Mouse (Mus musculus) CH12.LX (cell line): ENCODE data around the gene Olfr739. TPM values are rescaled to one million over a fixed set of nuclear protein-coding genes. Genes with fewer than 3 reads are reported as not detected.

Experiments used
- DNase-seq: peaks from one replicate; pipeline ENCODE4 v3.0.0-alpha.2; 2013; ENCODE audit errors: extremely low read depth
- H3K27ac ChIP-seq: 2 replicates; pipeline ENCODE4 v1.5.1; 2012; ENCODE audit warnings: low read depth, mild to moderate bottlenecking, control low read depth, moderate library complexity; ENCODE audit not compliant: insufficient read depth
- H3K27me3 ChIP-seq: replicated peaks from 2 replicates; pipeline ENCODE3; 2012; ENCODE audit warnings: inconsistent platforms
- H3K36me3 ChIP-seq, 2 experiments: replicated peaks in 1 of 2; 2 replicates each; pipeline versions ENCODE3 to v1.6.1; 2012; ENCODE audit warnings: inconsistent platforms in 1 of 2, low read length in 1 of 2, mild to moderate bottlenecking in 1 of 2, mixed read lengths in 1 of 2, moderate library complexity in 1 of 2; ENCODE audit not compliant: control insufficient read depth in 1 of 2, insufficient read depth in 1 of 2
- H3K4me1 ChIP-seq, 2 experiments: 2 replicates each; pipeline ENCODE4 v1.6.1; 2012; ENCODE audit warnings: inconsistent platforms in 1 of 2, moderate library complexity in 1 of 2; ENCODE audit not compliant: insufficient read depth in 2 of 2, control insufficient read depth in 1 of 2
- H3K4me2 ChIP-seq: 2 replicates; pipeline ENCODE4 v1.6.1; 2012; ENCODE audit warnings: low read depth, mild to moderate bottlenecking, control low read depth; ENCODE audit not compliant: poor library complexity, insufficient read depth, severe bottlenecking
- H3K4me3 ChIP-seq, 3 experiments: fragments of 150-350 bp in 1 of 3; sonication (generic) in 1 of 3; replicated peaks in 1 of 3; 2 replicates each; pipeline versions ENCODE3 to v1.5.1; 2011 to 2012; ENCODE audit warnings: low read depth in 2 of 3, low read length in 2 of 3, mild to moderate bottlenecking in 2 of 3, moderate library complexity in 2 of 3, control low read depth in 1 of 3, improper control_type of control experiment in 1 of 3, inconsistent platforms in 1 of 3, mixed read lengths in 1 of 3; ENCODE audit not compliant: poor library complexity in 1 of 3
- H3K79me2 ChIP-seq: replicated peaks from 2 replicates; pipeline ENCODE4 v1.6.1; 2012; ENCODE audit warnings: mild to moderate bottlenecking, moderate library complexity; ENCODE audit not compliant: control insufficient read depth, poor library complexity, insufficient read depth, severe bottlenecking; ENCODE audit errors: extremely low read depth
- H3K9ac ChIP-seq: 2 replicates; pipeline ENCODE4 v1.6.1; 2012; ENCODE audit warnings: low read depth, mild to moderate bottlenecking, control low read depth, moderate library complexity; ENCODE audit not compliant: insufficient read depth
- H3K9me3 ChIP-seq: replicated peaks from 2 replicates; pipeline ENCODE3; 2012; ENCODE audit warnings: low read length, inconsistent platforms, mixed read lengths
- CTCF ChIP-seq, 2 experiments: IDR thresholded peaks in 1 of 2; conservative IDR thresholded peaks in 1 of 2; 2 replicates each; pipeline ENCODE4 v1.5.1; 2011 to 2012; ENCODE audit warnings: low read depth in 2 of 2, low read length in 2 of 2, improper control_type of control experiment in 1 of 2, inconsistent platforms in 1 of 2, mild to moderate bottlenecking in 1 of 2, moderate library complexity in 1 of 2
- GABPA ChIP-seq: IDR thresholded peaks from 2 replicates; pipeline ENCODE4 v1.6.1; 2012; ENCODE audit warnings: low read depth, low read length, improper control_type of control experiment, inconsistent platforms; ENCODE audit not compliant: insufficient replicate concordance
- JUND ChIP-seq: conservative IDR thresholded peaks from 2 replicates; pipeline ENCODE4 v1.6.1; 2011; ENCODE audit warnings: low read depth, low read length, improper control_type of control experiment
- MAFK ChIP-seq: IDR thresholded peaks from 2 replicates; pipeline ENCODE4 v1.6.1; 2011; ENCODE audit warnings: low read length, improper control_type of control experiment; ENCODE audit not compliant: insufficient replicate concordance
- MAZ ChIP-seq: IDR thresholded peaks from 2 replicates; pipeline ENCODE4 v1.6.1; 2012; ENCODE audit warnings: low read depth, mild to moderate bottlenecking, inconsistent platforms, low read length, improper control_type of control experiment, moderate library complexity
- MEF2A ChIP-seq: IDR thresholded peaks from 2 replicates; pipeline ENCODE4 v1.6.1; 2014; ENCODE audit warnings: low read depth, mild to moderate bottlenecking, inconsistent platforms, low read length, improper control_type of control experiment, borderline replicate concordance
- NRF1 ChIP-seq: IDR thresholded peaks from 2 replicates; pipeline ENCODE4 v1.6.1; 2014; ENCODE audit warnings: low read depth, mild to moderate bottlenecking, inconsistent platforms, low read length, improper control_type of control experiment, moderate library complexity
- POLR2AphosphoS2 ChIP-seq: IDR thresholded peaks from 2 replicates; pipeline ENCODE4 v1.6.1; 2011; ENCODE audit warnings: low read depth, low read length, improper control_type of control experiment
- RAD21 ChIP-seq: IDR thresholded peaks from 2 replicates; pipeline ENCODE4 v1.6.1; 2011; ENCODE audit warnings: low read depth, mild to moderate bottlenecking, low read length, improper control_type of control experiment, moderate library complexity
- RCOR1 ChIP-seq: conservative IDR thresholded peaks from 2 replicates; pipeline ENCODE4 v1.6.1; 2012; ENCODE audit warnings: low read depth, mild to moderate bottlenecking, inconsistent platforms, low read length, improper control_type of control experiment
- UBTF ChIP-seq: IDR thresholded peaks from 2 replicates; pipeline ENCODE4 v1.6.1; 2012; ENCODE audit warnings: low read depth, mild to moderate bottlenecking, inconsistent platforms, low read length, improper control_type of control experiment, moderate library complexity
- USF1 ChIP-seq: IDR thresholded peaks from 2 replicates; pipeline ENCODE4 v1.6.1; 2014; ENCODE audit warnings: low read depth, mild to moderate bottlenecking, inconsistent platforms, low read length, improper control_type of control experiment
- USF2 ChIP-seq: conservative IDR thresholded peaks from 2 replicates; pipeline ENCODE4 v1.6.1; 2011; ENCODE audit warnings: low read depth, low read length, improper control_type of control experiment
- ZC3H11A ChIP-seq: IDR thresholded peaks from 2 replicates; pipeline ENCODE4 v1.6.1; 2012; ENCODE audit warnings: low read depth, mild to moderate bottlenecking, inconsistent platforms, low read length, improper control_type of control experiment
- dilution Hi-C: fragments of 300-500 bp; cut with MboI; formaldehyde crosslinking; loops from 2 replicates; pipeline ENCODE4 v1.14.3; 2020; ENCODE audit warnings: low sequenced_read_pairs; ENCODE audit not compliant: extremely low pct_unique_long_range_greater_than_20kb, extremely low pct_ligation_motif_present
- in situ Hi-C: fragments of 300-500 bp; cut with MboI; formaldehyde crosslinking; loops from 3 replicates; pipeline ENCODE4 v1.14.3; 2019; ENCODE audit warnings: low sequenced_read_pairs, low pct_ligation_motif_present, low pct_unique_long_range_greater_than_20kb, mixed read lengths
- polyA plus RNA-seq: library from polyadenylated mRNA; unstranded; fragments of >175 nt; gene quantifications from 2 replicates; pipeline ENCODE4 v1.2.1, GENCODE M21; 2012; ENCODE audit warnings: low read depth; ENCODE audit not compliant: insufficient read length
- total RNA-seq, 2 experiments: library from RNA; depleted of rRNA; stranded (reverse); fragments of 300-350 nt in 1 of 2; fragments of >200 nt in 1 of 2; gene quantifications; 2 replicates each; pipeline ENCODE4 v1.2.3; 2012 to 2014

Olfr739 gene
- total and polyA plus RNA-seq, 3 experiments = not detected

GRCm38 (mm10) chr14:50407268-50407667 lies 11.2 kb upstream of the Olfr739 start, which contains the start of gene Olfr738:
Olfr738 (plus strand) TSS chr14:50407568.
- Histone ChIP-seq H3K9me3 (no peaks in the 10 kb centered on the region), H3K27me3 (peaks cover 1% of the 10 kb centered on the region), H3K79me2 (no peaks in the 10 kb centered on the region), H3K4me1 (no peaks in the 10 kb centered on the region), H3K9ac (no peak within 1 kb of the TSS), H3K27ac (no peak within 1 kb of the TSS), H3K4me2 (no peak within 1 kb of the TSS), H3K36me3 (no peaks in the 10 kb centered on the region), H3K4me3 (no peak within 1 kb of the TSS)
- dilution Hi-C loops (no loop called here), in situ Hi-C loops (no loop called here)
- DNase-seq = no peak
- TF ChIP-seq RCOR1 = no peak
- no peak for TF ChIP-seq CTCF (conservative IDR thresholded peaks at IDR 0.05 in 1 of 2, IDR thresholded peaks at IDR 0.05 in 1 of 2; ENCODE audit: low read depth in 2 of 2, low read length in 2 of 2)
- TF ChIP-seq MAZ = no peak
- TF ChIP-seq UBTF = no peak
- no peak for TF ChIP-seq POLR2AphosphoS2

DNA sequence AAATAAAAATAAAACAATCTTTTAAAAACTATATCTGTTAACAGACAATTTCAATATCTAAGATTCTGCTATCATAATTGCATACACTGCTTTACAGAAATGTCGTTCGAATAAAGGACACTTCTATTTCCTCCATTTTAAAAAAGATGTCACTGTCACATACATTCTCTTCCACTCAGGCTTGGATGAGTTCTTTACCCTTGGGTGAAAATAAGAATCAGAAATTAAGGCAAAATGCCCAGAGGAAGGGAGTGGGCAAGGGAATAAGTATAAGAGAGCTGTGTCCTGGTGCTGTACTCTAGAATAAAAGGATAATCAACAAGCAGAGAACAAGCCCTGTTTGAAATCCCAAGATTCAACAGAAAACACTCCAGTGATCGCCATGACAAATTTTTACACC lies 26.8 kb downstream of the Olfr739 start, which contains the start of gene Olfr740:
TSS of gene Olfr740 (plus strand) at position 301 of the 400 bp plus-strand sequence.
- H3K9ac ChIP-seq = no peak within 1 kb of the TSS
- TF ChIP-seq USF2 (no peak), RAD21 (no peak), RCOR1 (no peak), USF1 (no peak), ZC3H11A (no peak), NRF1 (no peak)
- dilution Hi-C loops = no loop called here

GRCm38 (mm10) chr14:50472438-50472837 lies 54.0 kb downstream of the Olfr739 start, which contains the start of gene Olfr741:
Olfr741 (plus strand) TSS chr14:50472738.
- TF ChIP-seq MEF2A = no peak
- TF ChIP-seq USF1 = no peak
- TF ChIP-seq RAD21 = no peak
- TF ChIP-seq JUND = no peak
- no peak for TF ChIP-seq MAFK
- TF ChIP-seq GABPA = no peak
- TF ChIP-seq, all 38 proteins: peak for 0
- dilution Hi-C loops = no loop called here
- in situ Hi-C loops = no loop called here
- no peak within 1 kb of the TSS for H3K4me2 ChIP-seq
- H3K4me3 ChIP-seq = no peak within 1 kb of the TSS
- DNase-seq = no peak
- H3K27ac ChIP-seq = no peak within 1 kb of the TSS
- H3K9ac ChIP-seq = no peak within 1 kb of the TSS
- no peaks in the 10 kb centered on the region for H3K4me1 ChIP-seq
- no peaks in the 10 kb centered on the region for H3K79me2 ChIP-seq
- H3K36me3 ChIP-seq = no peaks in the 10 kb centered on the region
- peaks cover 4% of the 10 kb centered on the region for H3K27me3 ChIP-seq
- H3K9me3 ChIP-seq = no peaks in the 10 kb centered on the region

More for the DNA sequence above, 26.8 kb downstream of the Olfr739 start, which contains the start of gene Olfr740:
- no peaks in the 10 kb centered on the region for H3K36me3 ChIP-seq
- H3K27ac ChIP-seq = no peak within 1 kb of the TSS
- no peak within 1 kb of the TSS for H3K4me3 ChIP-seq
- H3K79me2 ChIP-seq = no peaks in the 10 kb centered on the region
- DNase-seq = no peak
- in situ Hi-C loops = no loop called here
- H3K4me2 ChIP-seq = no peak within 1 kb of the TSS
- peaks cover 3% of the 10 kb centered on the region for H3K27me3 ChIP-seq
- H3K4me1 ChIP-seq = no peaks in the 10 kb centered on the region
- H3K9me3 ChIP-seq = no peaks in the 10 kb centered on the region

Other genes with a start within 250 kb of the Olfr739 start
- gene Olfr730, start 230.4 kb upstream of the Olfr739 start, total RNA-seq (2012; rRNA removed) = not detected in 2 replicates
- gene Olfr730, start 230.4 kb upstream of the Olfr739 start, total RNA-seq (2014; rRNA removed) = not detected in 2 replicates
- gene Olfr730, start 230.4 kb upstream of the Olfr739 start, polyA plus RNA-seq = not detected in 2 replicates
- not detected in 2 replicates for gene Olfr731, start 176.8 kb upstream of the Olfr739 start, total RNA-seq (2012; rRNA removed)
- not detected in 2 replicates for gene Olfr731, start 176.8 kb upstream of the Olfr739 start, total RNA-seq (2014; rRNA removed)
- gene Olfr731, start 176.8 kb upstream of the Olfr739 start, polyA plus RNA-seq = not detected in 2 replicates
- gene Olfr732, start 134.4 kb upstream of the Olfr739 start, total RNA-seq (2012; rRNA removed) = not detected in 2 replicates
- not detected in 2 replicates for gene Olfr732, start 134.4 kb upstream of the Olfr739 start, total RNA-seq (2014; rRNA removed)
- not detected in 2 replicates for gene Olfr732, start 134.4 kb upstream of the Olfr739 start, polyA plus RNA-seq
- not detected in 2 replicates for gene Olfr733, start 117.1 kb upstream of the Olfr739 start, total RNA-seq (2012; rRNA removed)
- gene Olfr733, start 117.1 kb upstream of the Olfr739 start, total RNA-seq (2014; rRNA removed) = not detected in 2 replicates
- not detected in 2 replicates for gene Olfr733, start 117.1 kb upstream of the Olfr739 start, polyA plus RNA-seq
- not detected in 2 replicates for gene Olfr734, start 91.9 kb upstream of the Olfr739 start, total RNA-seq (2012; rRNA removed)
- not detected in 2 replicates for gene Olfr734, start 91.9 kb upstream of the Olfr739 start, total RNA-seq (2014; rRNA removed)
- not detected in 2 replicates for gene Olfr734, start 91.9 kb upstream of the Olfr739 start, polyA plus RNA-seq
- not detected in 2 replicates for gene Olfr735, start 69.8 kb upstream of the Olfr739 start, total RNA-seq (2012; rRNA removed)
- not detected in 2 replicates for gene Olfr735, start 69.8 kb upstream of the Olfr739 start, total RNA-seq (2014; rRNA removed)
- not detected in 2 replicates for gene Olfr735, start 69.8 kb upstream of the Olfr739 start, polyA plus RNA-seq
- gene Tlr11, start 60.7 kb upstream of the Olfr739 start, total RNA-seq (2012; rRNA removed) = not detected in 2 replicates
- not detected in 2 replicates for gene Tlr11, start 60.7 kb upstream of the Olfr739 start, total RNA-seq (2014; rRNA removed)
- gene Tlr11, start 60.7 kb upstream of the Olfr739 start, polyA plus RNA-seq = not detected in 2 replicates
- not detected in 2 replicates for gene Olfr736, start 37.5 kb upstream of the Olfr739 start, total RNA-seq (2012; rRNA removed)
- not detected in 2 replicates for gene Olfr736, start 37.5 kb upstream of the Olfr739 start, total RNA-seq (2014; rRNA removed)
- not detected in 2 replicates for gene Olfr736, start 37.5 kb upstream of the Olfr739 start, polyA plus RNA-seq
- gene Olfr738, start 11.1 kb upstream of the Olfr739 start, total RNA-seq (2012; rRNA removed) = not detected in 2 replicates
- gene Olfr738, start 11.1 kb upstream of the Olfr739 start, total RNA-seq (2014; rRNA removed) = not detected in 2 replicates
- gene Olfr738, start 11.1 kb upstream of the Olfr739 start, polyA plus RNA-seq = not detected in 2 replicates
- gene Olfr740, start 26.9 kb downstream of the Olfr739 start, total RNA-seq (2012; rRNA removed) = not detected in 2 replicates
- not detected in 2 replicates for gene Olfr740, start 26.9 kb downstream of the Olfr739 start, total RNA-seq (2014; rRNA removed)
- not detected in 2 replicates for gene Olfr740, start 26.9 kb downstream of the Olfr739 start, polyA plus RNA-seq
- not detected in 2 replicates for gene Olfr741, start 54.1 kb downstream of the Olfr739 start, total RNA-seq (2012; rRNA removed)
- not detected in 2 replicates for gene Olfr741, start 54.1 kb downstream of the Olfr739 start, total RNA-seq (2014; rRNA removed)
- gene Olfr741, start 54.1 kb downstream of the Olfr739 start, polyA plus RNA-seq = not detected in 2 replicates
- gene Olfr742, start 85.0 kb downstream of the Olfr739 start, total RNA-seq (2012; rRNA removed) = not detected in 2 replicates
- not detected in 2 replicates for gene Olfr742, start 85.0 kb downstream of the Olfr739 start, total RNA-seq (2014; rRNA removed)
- not detected in 2 replicates for gene Olfr742, start 85.0 kb downstream of the Olfr739 start, polyA plus RNA-seq
- gene Olfr743, start 103.2 kb downstream of the Olfr739 start, total RNA-seq (2012; rRNA removed) = not detected in 2 replicates
- not detected in 2 replicates for gene Olfr743, start 103.2 kb downstream of the Olfr739 start, total RNA-seq (2014; rRNA removed)
- not detected in 2 replicates for gene Olfr743, start 103.2 kb downstream of the Olfr739 start, polyA plus RNA-seq
- not detected in 2 replicates for gene Olfr744, start 196.3 kb downstream of the Olfr739 start, total RNA-seq (2012; rRNA removed)
- not detected in 2 replicates for gene Olfr744, start 196.3 kb downstream of the Olfr739 start, total RNA-seq (2014; rRNA removed)
- gene Olfr744, start 196.3 kb downstream of the Olfr739 start, polyA plus RNA-seq = not detected in 2 replicates
- gene Olfr745, start 220.8 kb downstream of the Olfr739 start, total RNA-seq (2012; rRNA removed) = not detected in 2 replicates
- gene Olfr745, start 220.8 kb downstream of the Olfr739 start, total RNA-seq (2014; rRNA removed) = not detected in 2 replicates
- gene Olfr745, start 220.8 kb downstream of the Olfr739 start, polyA plus RNA-seq = not detected in 2 replicates
- not detected in 2 replicates for gene Olfr746, start 228.5 kb downstream of the Olfr739 start, total RNA-seq (2012; rRNA removed)
- gene Olfr746, start 228.5 kb downstream of the Olfr739 start, total RNA-seq (2014; rRNA removed) = not detected in 2 replicates
- not detected in 2 replicates for gene Olfr746, start 228.5 kb downstream of the Olfr739 start, polyA plus RNA-seq